Mouse (Mus musculus): ENCODE data around the gene Snw1. TPM values are rescaled to one million over a fixed set of nuclear protein-coding genes. Genes with fewer than 3 reads are reported as not detected.

Snw1 gene
- polyA plus RNA-seq, 1 experiment from 2014 or later = 121 TPM

DNA sequence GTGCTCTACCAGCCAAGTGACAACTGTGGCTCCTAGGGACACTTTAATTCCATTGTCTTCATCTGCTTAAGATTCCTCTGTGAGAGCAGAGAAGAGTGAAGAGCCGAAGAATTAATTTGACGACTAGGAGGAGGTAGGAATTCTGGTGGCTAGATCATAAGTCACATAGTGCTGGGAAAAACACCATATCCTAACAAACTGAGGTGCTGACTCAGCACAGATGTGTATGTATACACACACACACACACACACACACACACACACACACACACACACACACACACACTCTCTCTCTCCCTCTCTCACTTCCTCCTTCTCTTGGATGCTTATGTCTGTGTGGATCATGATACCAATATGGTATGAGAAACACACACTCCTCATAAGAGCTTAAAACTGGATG lies 43.8 kb downstream of the Snw1 start:
- H3K9me3 ChIP-seq (ENCODE audit: control insufficient read depth, low read length) = no peaks in the 10 kb centered on the region
- no peak overlapping the region for H3K4me3 ChIP-seq (ENCODE audit: low read depth, low read length)
- H3K4me2 ChIP-seq = no peak overlapping the region
- H3K4me1 ChIP-seq (replicated peaks; ENCODE audit: control insufficient read depth, insufficient read depth, low read length) = no peaks in the 10 kb centered on the region
- no peak overlapping the region for H3K27ac ChIP-seq (ENCODE audit: low read depth, low read length)
- H3K9ac ChIP-seq (ENCODE audit: low read depth, low read length) = no peak overlapping the region
- no peak for ATAC-seq (replicated peaks; ENCODE audit: low FRiP score)
- H3K36me3 ChIP-seq (ENCODE audit: control insufficient read depth, insufficient read depth, low read length) = peaks cover 47% of the 10 kb centered on the region
- no peaks in the 10 kb centered on the region for H3K27me3 ChIP-seq (replicated peaks; ENCODE audit: control insufficient read depth, insufficient read depth, low read length)
- WGBS = 87% methylated on average over 2 of the region's 2 CpGs
- no peak for DNase-seq (ENCODE audit: low spot score)

DNA sequence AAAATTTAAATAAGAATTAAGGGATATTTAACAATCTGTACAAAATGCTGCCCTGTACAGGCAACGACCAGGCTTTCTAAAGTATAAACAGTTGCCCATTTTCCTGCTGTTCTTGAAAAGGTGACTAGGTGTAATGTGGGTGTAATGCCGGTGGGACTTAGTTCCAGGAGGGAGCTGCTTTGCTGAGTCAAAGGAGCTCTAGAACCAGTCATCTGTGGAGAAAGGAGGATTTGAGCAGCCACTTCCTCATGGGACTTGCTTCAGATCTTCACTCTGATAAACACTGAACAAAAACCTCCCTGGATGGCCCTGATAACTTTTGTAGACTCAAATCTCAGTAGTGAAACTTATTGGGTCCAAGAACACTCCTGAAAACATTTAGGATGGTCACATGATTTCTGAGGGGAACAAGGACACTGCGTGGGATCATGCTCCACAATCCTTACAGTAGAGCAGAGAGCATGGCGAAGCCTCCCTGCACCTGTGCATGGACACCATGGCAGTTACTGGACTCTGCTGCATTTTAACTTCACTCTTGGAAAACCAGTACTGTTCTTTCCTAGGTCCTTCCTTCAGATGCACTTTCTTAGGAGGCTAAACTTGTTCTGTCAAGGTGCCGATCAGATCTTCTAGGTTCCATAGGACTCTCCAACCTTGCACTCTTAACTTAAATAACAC lies 45.6 kb downstream of the Snw1 start:
- no peak overlapping the region for H3K4me2 ChIP-seq
- 87% methylated on average over 5 of the region's 5 CpGs for WGBS
- no peaks in the 10 kb centered on the region for H3K9me3 ChIP-seq (ENCODE audit: control insufficient read depth, low read length)
- DNase-seq (ENCODE audit: low spot score) (no peak), ATAC-seq (replicated peaks; ENCODE audit: low FRiP score) (no peak)
- no peak overlapping the region for H3K4me3 ChIP-seq (ENCODE audit: low read depth, low read length)
- peaks cover 40% of the 10 kb centered on the region for H3K36me3 ChIP-seq (ENCODE audit: control insufficient read depth, insufficient read depth, low read length)
- no peaks in the 10 kb centered on the region for H3K4me1 ChIP-seq (replicated peaks; ENCODE audit: control insufficient read depth, insufficient read depth, low read length)
- H3K27me3 ChIP-seq (replicated peaks; ENCODE audit: control insufficient read depth, insufficient read depth, low read length) = no peaks in the 10 kb centered on the region
- no peak overlapping the region for H3K9ac ChIP-seq (ENCODE audit: low read depth, low read length)
- no peak overlapping the region for H3K27ac ChIP-seq (ENCODE audit: low read depth, low read length)

DNA sequence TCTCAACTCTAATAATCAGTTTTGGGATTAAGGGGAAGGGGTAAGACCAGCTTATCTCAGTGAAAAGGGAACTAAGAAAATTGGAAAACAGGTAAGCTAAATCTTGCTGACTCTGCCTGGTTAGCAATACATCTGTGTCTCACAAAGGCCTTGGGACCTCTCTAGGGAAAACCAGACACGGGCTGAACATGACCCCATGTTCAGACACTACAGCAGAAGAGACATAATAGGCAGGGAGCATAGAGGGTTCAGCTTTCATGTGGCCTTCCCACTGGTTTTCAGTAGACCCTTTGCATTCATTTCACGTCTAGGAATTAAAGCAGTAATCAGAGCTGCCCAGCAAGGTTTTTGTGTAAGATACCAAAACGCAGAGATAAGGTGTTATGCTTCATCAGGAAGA lies 47.6 kb downstream of the Snw1 start:
- Histone ChIP-seq H3K4me2 (no peak overlapping the region), H3K36me3 (ENCODE audit: control insufficient read depth, insufficient read depth, low read length) (peaks cover 23% of the 10 kb centered on the region), H3K9me3 (ENCODE audit: control insufficient read depth, low read length) (no peaks in the 10 kb centered on the region), H3K4me1 (replicated peaks; ENCODE audit: control insufficient read depth, insufficient read depth, low read length) (peaks cover 8% of the 10 kb centered on the region), H3K9ac (ENCODE audit: low read depth, low read length) (no peak overlapping the region), H3K27ac (ENCODE audit: low read depth, low read length) (no peak overlapping the region; the same call in 1 of the 2 replicates), H3K4me3 (ENCODE audit: low read depth, low read length) (no peak overlapping the region), H3K27me3 (replicated peaks; ENCODE audit: control insufficient read depth, insufficient read depth, low read length) (no peaks in the 10 kb centered on the region)
- ATAC-seq (replicated peaks; ENCODE audit: low FRiP score) = no peak
- 39% methylated on average over 3 of the region's 3 CpGs for WGBS
- DNase-seq (ENCODE audit: low spot score) = no peak

DNA sequence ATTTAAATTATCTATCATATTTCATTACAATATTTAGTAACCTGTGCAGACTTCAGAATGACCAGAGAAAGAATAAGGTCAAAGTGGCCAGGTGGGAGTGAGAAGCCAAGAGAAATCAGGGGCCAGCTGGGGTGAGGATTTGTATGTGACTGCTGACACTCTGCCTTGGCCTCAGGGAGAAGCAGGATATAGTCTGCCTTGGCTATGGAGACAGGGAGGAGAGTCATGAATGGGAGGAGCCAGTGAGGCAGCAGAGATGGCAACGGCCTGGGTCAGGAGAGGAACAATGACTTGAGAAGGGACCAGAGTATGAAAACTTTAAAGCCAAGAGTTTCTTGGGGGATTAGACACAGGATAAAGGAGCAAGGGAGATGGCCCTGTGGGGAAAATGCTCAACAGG lies 48.4 kb downstream of the Snw1 start:
- DNase-seq (ENCODE audit: low spot score) (no peak), ATAC-seq (replicated peaks; ENCODE audit: low FRiP score) (no peak)
- Histone ChIP-seq H3K4me2 (no peak overlapping the region), H3K27ac (ENCODE audit: low read depth, low read length) (no peak overlapping the region), H3K36me3 (ENCODE audit: control insufficient read depth, insufficient read depth, low read length) (peaks cover 15% of the 10 kb centered on the region), H3K27me3 (replicated peaks; ENCODE audit: control insufficient read depth, insufficient read depth, low read length) (no peaks in the 10 kb centered on the region), H3K9me3 (ENCODE audit: control insufficient read depth, low read length) (no peaks in the 10 kb centered on the region), H3K9ac (ENCODE audit: low read depth, low read length) (no peak overlapping the region), H3K4me3 (ENCODE audit: low read depth, low read length) (no peak overlapping the region), H3K4me1 (replicated peaks; ENCODE audit: control insufficient read depth, insufficient read depth, low read length) (peaks cover 8% of the 10 kb centered on the region)
- 50% methylated on average over 1 of the region's 1 CpGs for WGBS

DNA sequence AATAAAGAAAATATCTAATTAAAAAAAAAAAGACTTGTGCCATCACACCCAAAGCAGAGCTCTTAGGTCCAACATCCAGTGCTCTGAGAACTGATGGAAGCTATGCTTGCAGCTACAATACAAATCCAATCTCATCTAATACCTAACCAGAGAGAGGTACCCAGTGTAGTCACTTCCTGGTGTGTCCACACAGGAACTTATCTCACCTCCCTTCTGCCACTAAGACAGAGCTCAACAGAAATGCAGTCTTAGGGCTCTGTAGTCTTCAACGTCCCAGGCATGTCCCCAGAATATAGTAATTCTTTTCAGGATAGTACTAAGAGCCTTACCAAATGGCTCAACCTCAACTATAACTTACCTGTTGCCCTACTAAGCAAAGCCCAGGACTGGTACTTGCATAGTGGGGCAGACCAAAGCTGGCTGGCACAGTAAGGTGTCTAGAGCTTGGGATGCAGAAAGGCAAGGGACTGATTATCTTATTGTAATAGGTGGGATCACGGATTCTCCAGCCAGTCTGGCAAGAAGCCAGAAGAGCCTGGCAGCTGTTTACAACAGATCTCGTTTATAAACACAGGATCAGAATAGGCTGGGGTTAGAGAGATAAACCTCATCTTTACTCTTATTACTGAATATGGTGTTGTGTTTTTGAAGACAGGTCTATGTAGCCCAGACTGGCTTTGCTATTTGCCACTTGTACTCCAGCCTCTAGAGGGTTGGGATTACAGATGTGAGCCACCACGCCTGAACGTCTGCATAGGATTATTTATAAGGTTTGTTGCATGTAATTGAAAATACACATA lies 50.2 kb downstream of the Snw1 start:
- Histone ChIP-seq H3K4me2 (no peak overlapping the region), H3K9me3 (ENCODE audit: control insufficient read depth, low read length) (no peaks in the 10 kb centered on the region), H3K36me3 (ENCODE audit: control insufficient read depth, insufficient read depth, low read length) (peaks cover 6% of the 10 kb centered on the region; the same call in 1 of the 2 replicates), H3K27ac (ENCODE audit: low read depth, low read length) (no peak overlapping the region), H3K27me3 (replicated peaks; ENCODE audit: control insufficient read depth, insufficient read depth, low read length) (no peaks in the 10 kb centered on the region), H3K9ac (ENCODE audit: low read depth, low read length) (no peak overlapping the region), H3K4me1 (replicated peaks; ENCODE audit: control insufficient read depth, insufficient read depth, low read length) (peaks cover 8% of the 10 kb centered on the region), H3K4me3 (ENCODE audit: low read depth, low read length) (no peak overlapping the region)
- DNase-seq (ENCODE audit: low spot score) (no peak), ATAC-seq (replicated peaks; ENCODE audit: low FRiP score) (0 out of 2 replicates have a peak, but pooled peaks have one; percentile 9)
- WGBS = 72% methylated on average over 5 of the region's 5 CpGs

DNA sequence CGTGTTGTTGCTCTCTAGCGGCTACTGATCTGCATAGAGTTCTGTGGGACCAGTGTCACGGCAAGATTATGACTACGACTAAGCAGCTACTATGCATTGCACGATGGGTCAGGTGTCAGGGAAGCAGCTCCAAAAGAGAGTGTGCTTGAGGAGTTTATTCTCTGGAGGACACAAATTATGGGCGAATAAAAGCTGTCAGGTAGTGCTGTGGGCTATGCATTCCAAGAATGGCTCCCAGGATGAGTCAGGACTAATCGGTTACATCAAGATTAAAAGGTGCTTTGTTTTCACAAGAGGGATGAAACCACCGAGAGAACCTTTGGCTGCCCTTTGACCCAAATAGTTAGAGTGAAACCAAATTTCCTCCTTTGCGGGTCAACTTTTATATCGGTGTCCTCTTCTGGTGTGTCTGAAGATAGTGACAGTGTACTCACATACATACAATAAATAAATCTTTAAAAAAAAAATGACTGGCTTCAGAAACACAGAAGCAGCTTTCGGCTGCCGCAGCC lies 52.0 kb downstream of the Snw1 start:
- 66% methylated on average over 12 of the region's 12 CpGs for WGBS
- H3K9ac ChIP-seq (ENCODE audit: low read depth, low read length) = no peak overlapping the region
- H3K27me3 ChIP-seq (replicated peaks; ENCODE audit: control insufficient read depth, insufficient read depth, low read length) = no peaks in the 10 kb centered on the region
- H3K9me3 ChIP-seq (ENCODE audit: control insufficient read depth, low read length) = no peaks in the 10 kb centered on the region
- H3K4me3 ChIP-seq (ENCODE audit: low read depth, low read length) = no peak overlapping the region
- peaks cover 3% of the 10 kb centered on the region; the same call in 1 of the 2 replicates for H3K36me3 ChIP-seq (ENCODE audit: control insufficient read depth, insufficient read depth, low read length)
- H3K4me2 ChIP-seq = no peak overlapping the region
- ATAC-seq (replicated peaks; ENCODE audit: low FRiP score) (no peak; the same call in 1 of the 2 replicates), DNase-seq (ENCODE audit: low spot score) (no peak)
- H3K4me1 ChIP-seq (replicated peaks; ENCODE audit: control insufficient read depth, insufficient read depth, low read length) = peaks cover 8% of the 10 kb centered on the region
- H3K27ac ChIP-seq (ENCODE audit: low read depth, low read length) = no peak overlapping the region

DNA sequence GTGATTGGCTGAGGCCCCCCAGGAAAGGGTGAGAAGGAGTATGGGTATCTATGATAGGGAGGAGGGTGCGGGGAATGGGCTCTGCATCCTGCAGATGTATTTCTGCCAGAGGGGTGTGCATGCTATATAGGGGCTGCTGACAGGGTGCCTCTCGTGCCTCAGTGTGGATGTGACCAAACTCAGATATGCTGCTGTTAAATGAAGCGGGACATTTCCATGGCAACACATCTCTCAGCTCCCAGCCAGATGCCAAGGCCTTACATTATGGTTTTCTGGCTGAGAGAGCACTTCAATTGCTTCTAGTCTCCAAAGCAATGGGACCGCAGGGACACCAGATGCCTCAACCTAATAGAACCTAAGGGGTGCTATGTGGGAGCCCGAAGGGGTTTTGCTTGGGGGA lies 53.2 kb downstream of the Snw1 start:
- no peak overlapping the region for H3K4me2 ChIP-seq
- no peaks in the 10 kb centered on the region for H3K9me3 ChIP-seq (ENCODE audit: control insufficient read depth, low read length)
- H3K27ac ChIP-seq (ENCODE audit: low read depth, low read length) = no peak overlapping the region
- H3K4me1 ChIP-seq (replicated peaks; ENCODE audit: control insufficient read depth, insufficient read depth, low read length) = peaks cover 8% of the 10 kb centered on the region
- H3K9ac ChIP-seq (ENCODE audit: low read depth, low read length) = no peak overlapping the region
- no peaks in the 10 kb centered on the region for H3K27me3 ChIP-seq (replicated peaks; ENCODE audit: control insufficient read depth, insufficient read depth, low read length)
- WGBS = 77% methylated on average over 5 of the region's 5 CpGs
- ATAC-seq (replicated peaks; ENCODE audit: low FRiP score) = no peak
- no peak for DNase-seq (ENCODE audit: low spot score)
- peaks cover 3% of the 10 kb centered on the region; the same call in 1 of the 2 replicates for H3K36me3 ChIP-seq (ENCODE audit: control insufficient read depth, insufficient read depth, low read length)
- H3K4me3 ChIP-seq (ENCODE audit: low read depth, low read length) = no peak overlapping the region

DNA sequence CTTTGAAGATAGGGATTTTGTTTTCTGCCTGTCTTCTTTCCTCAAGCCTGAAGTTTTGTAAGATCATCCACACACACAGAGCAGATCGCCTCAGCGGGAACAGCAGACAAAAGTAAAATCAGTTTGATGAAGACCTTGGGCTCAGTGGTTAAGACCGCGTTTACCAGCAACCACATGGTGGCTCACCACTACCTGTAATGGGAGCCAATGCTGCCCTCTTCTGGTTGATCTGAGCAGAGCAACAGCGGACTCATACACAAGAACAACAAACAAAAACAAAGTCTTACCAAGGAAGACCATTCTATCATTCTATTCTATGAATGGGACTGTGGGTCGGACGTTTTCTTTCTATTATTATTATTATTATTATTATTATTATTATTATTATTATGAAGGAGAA lies 55.4 kb downstream of the Snw1 start:
- Histone ChIP-seq H3K36me3 (ENCODE audit: control insufficient read depth, insufficient read depth, low read length) (no peaks in the 10 kb centered on the region), H3K4me1 (replicated peaks; ENCODE audit: control insufficient read depth, insufficient read depth, low read length) (peaks cover 8% of the 10 kb centered on the region), H3K27me3 (replicated peaks; ENCODE audit: control insufficient read depth, insufficient read depth, low read length) (no peaks in the 10 kb centered on the region), H3K9me3 (ENCODE audit: control insufficient read depth, low read length) (no peaks in the 10 kb centered on the region), H3K4me2 (no peak overlapping the region), H3K4me3 (ENCODE audit: low read depth, low read length) (no peak overlapping the region), H3K9ac (ENCODE audit: low read depth, low read length) (no peak overlapping the region), H3K27ac (ENCODE audit: low read depth, low read length) (no peak overlapping the region)
- peak; percentile 53 for DNase-seq (ENCODE audit: low spot score)
- 24% methylated on average over 7 of the region's 7 CpGs for WGBS
- ATAC-seq (replicated peaks; ENCODE audit: low FRiP score) = 0 out of 2 replicates have a peak, but pooled peaks have one; percentile 60
